Mouse (Mus musculus): ENCODE results near the gene Pirb. TPM values are rescaled to one million over a fixed set of nuclear protein-coding genes. Genes with fewer than 3 reads are reported as not detected.
"Not testable (repeated sequence)": the region's sequence is repeated elsewhere in the genome, so short reads cannot be mapped to it uniquely, and the experiment has no call there.

The Pirb gene
- polyA plus RNA-seq, 1 experiment: not detected

DNA sequence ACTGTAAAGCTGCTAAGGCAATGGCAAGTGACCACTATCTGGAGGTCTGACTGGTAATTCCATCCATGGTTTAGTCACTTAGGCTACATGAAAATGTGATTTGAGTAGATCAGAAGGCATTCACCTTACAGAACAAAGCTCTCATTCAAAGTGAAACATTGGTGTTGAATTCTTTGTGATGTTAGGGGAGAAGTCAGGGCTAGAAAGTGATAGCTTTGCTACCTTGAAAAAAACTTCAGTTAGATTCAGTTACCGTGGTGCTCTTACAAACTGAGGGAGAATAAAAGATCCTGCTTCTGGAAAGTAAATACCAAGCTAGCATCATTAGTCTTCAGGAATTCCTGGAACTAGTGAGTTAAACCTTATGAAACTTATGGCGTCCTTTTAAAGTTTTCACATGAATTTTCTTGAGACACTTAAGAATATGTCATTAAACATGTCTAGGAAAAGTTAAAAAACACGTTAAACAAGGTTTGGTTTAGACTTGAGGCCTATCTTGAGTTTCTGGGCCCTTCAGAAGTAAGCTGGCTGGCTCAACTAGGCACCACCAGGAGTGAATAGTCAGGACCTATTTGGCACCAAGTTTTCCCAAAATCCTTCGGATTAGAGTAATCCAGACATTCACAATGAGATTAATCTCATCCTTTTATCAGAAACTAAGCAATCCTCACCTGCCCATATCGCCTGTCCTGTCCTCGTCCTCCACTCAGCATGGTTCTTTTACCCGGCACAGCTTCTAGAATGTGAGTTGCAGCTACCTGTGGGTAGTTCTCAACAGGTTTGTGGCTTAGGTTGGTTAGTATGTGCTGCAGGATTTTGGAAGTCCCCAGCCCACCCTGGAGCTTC lies 12.4 kb downstream of the Pirb start:
- no peak overlapping the region for H3ac ChIP-seq (ENCODE audit: control insufficient read depth, insufficient read length, low read depth)
- peaks cover 35% of the 10 kb centered on the region for H3K79me2 ChIP-seq (ENCODE audit: control insufficient read depth, insufficient read depth)
- no peak for TF ChIP-seq MYOD1 (IDR thresholded peaks at IDR 0.05; ENCODE audit: control insufficient read depth, insufficient read length, low read depth)
- no peak for TF ChIP-seq FOSL1 (IDR thresholded peaks at IDR 0.05; ENCODE audit: insufficient read depth, low read length, poor library complexity, severe bottlenecking)
- no peak for TF ChIP-seq CTCF (IDR thresholded peaks at IDR 0.05; ENCODE audit: control insufficient read depth, insufficient read depth, insufficient read length)
- TF ChIP-seq MAX (IDR thresholded peaks at IDR 0.05): no peak
- no peak for TF ChIP-seq MYOG (IDR thresholded peaks at IDR 0.05; ENCODE audit: control insufficient read depth, extremely low read depth, insufficient read length)
- TF ChIP-seq USF1 (IDR thresholded peaks at IDR 0.05; ENCODE audit: low read depth): no peak
- TF ChIP-seq CEBPB (IDR thresholded peaks at IDR 0.05; ENCODE audit: low read depth): no peak
- H3K4me3 ChIP-seq (ENCODE audit: insufficient read depth, poor library complexity, severe bottlenecking): no peak overlapping the region
- H3K79me3 ChIP-seq (ENCODE audit: low read depth): peaks cover 28% of the 10 kb centered on the region
- no peaks in the 10 kb centered on the region for H3K27me3 ChIP-seq (ENCODE audit: control insufficient read depth, insufficient read depth, insufficient read length)
- H3K36me3 ChIP-seq (ENCODE audit: control insufficient read depth, insufficient read depth): peaks cover 35% of the 10 kb centered on the region

DNA sequence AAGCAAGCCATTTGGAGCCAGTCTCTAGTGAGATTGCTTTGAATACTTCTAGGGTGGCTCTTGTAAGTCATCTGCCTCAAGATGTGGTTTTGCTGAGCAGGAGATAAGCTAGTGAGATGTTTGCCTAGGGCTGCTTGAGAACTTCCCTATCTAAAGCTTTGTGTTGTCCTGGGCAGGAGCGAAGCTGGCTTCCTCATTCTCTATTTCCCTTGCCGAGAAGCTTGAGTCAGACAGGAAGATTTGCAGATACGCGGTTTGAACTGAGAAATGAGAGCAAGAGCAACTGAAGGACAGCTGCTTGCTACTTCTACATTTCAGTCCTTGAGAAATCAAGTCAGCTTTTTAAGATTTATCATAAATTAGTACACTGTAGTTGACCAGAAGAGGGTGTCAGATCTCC lies 13.2 kb downstream of the Pirb start:
- H3K79me2 ChIP-seq (ENCODE audit: control insufficient read depth, insufficient read depth): peaks cover 35% of the 10 kb centered on the region
- H3ac ChIP-seq (ENCODE audit: control insufficient read depth, insufficient read length, low read depth): peak overlapping the region; percentile 2
- H3K27me3 ChIP-seq (ENCODE audit: control insufficient read depth, insufficient read depth, insufficient read length): no peaks in the 10 kb centered on the region
- peaks cover 35% of the 10 kb centered on the region for H3K36me3 ChIP-seq (ENCODE audit: control insufficient read depth, insufficient read depth)
- H3K4me3 ChIP-seq (ENCODE audit: insufficient read depth, poor library complexity, severe bottlenecking): no peak overlapping the region
- H3K79me3 ChIP-seq (ENCODE audit: low read depth): peaks cover 28% of the 10 kb centered on the region
- TF ChIP-seq MYOD1 (IDR thresholded peaks at IDR 0.05; ENCODE audit: control insufficient read depth, insufficient read length, low read depth) (no peak), CEBPB (IDR thresholded peaks at IDR 0.05; ENCODE audit: low read depth) (no peak), MAX (IDR thresholded peaks at IDR 0.05) (no peak), USF1 (IDR thresholded peaks at IDR 0.05; ENCODE audit: low read depth) (no peak)

DNA sequence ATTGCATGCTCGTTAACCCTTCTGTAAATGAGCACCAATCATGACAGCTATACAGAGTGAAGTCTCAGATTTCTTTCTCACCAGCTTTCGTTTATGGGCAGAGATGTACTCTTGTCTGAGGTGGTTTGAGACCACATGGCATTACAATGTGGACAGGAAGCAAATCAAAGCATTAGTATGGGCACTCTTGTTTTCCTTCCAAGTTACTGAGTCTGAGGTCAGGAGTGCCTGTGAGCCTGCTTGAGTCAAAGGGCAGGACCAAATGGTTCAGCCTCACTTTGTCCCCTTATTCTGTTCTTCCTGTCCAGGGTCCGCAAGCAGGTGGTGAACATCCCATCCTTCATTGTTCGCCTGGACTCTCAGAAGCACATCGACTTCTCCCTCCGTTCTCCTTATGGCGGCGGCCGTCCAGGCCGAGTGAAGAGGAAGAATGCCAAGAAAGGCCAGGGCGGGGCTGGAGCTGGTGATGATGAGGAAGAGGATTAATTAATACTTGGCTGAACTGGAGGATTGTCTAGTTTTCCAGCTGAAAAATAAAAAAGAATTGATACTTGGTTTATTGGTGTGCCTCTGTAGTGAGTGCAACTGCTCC lies 13.8 kb downstream of the Pirb start:
- Histone ChIP-seq H3K27me3 (ENCODE audit: control insufficient read depth, insufficient read depth, insufficient read length) (no peaks in the 10 kb centered on the region), H3K79me2 (ENCODE audit: control insufficient read depth, insufficient read depth) (peaks cover 35% of the 10 kb centered on the region), H3ac (ENCODE audit: control insufficient read depth, insufficient read length, low read depth) (peak overlapping the region; percentile 85), H3K4me3 (ENCODE audit: insufficient read depth, poor library complexity, severe bottlenecking) (peak overlapping the region; percentile 99), H3K79me3 (ENCODE audit: low read depth) (peaks cover 28% of the 10 kb centered on the region), H3K36me3 (ENCODE audit: control insufficient read depth, insufficient read depth) (peaks cover 35% of the 10 kb centered on the region)
- no peak for TF ChIP-seq CEBPB (IDR thresholded peaks at IDR 0.05; ENCODE audit: low read depth)
- no peak for TF ChIP-seq CTCF (IDR thresholded peaks at IDR 0.05; ENCODE audit: control insufficient read depth, insufficient read depth, insufficient read length)

DNA sequence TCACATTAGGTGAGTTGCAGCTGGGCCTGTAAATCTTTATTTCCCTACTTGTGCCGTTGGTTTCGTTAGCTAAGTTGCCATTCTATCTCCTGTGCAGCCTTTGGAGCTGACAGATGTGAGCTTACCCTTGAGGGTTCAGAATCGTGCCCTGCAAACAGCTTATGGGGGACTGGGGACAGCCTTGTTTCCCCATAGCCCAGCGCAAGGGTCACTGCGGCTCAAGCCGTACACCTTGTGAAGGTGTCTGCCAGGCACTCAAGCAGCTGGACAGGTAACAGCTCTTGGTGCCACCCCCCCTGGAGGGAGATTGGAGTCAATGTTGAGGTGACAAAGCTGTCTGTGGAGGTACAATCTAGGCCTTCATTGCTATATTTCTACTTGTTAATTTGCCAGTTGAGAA lies 14.3 kb downstream of the Pirb start:
- Histone ChIP-seq H3K4me3 (ENCODE audit: insufficient read depth, poor library complexity, severe bottlenecking) (peak overlapping the region; percentile 99), H3K79me2 (ENCODE audit: control insufficient read depth, insufficient read depth) (peaks cover 35% of the 10 kb centered on the region), H3K79me3 (ENCODE audit: low read depth) (peaks cover 28% of the 10 kb centered on the region), H3K36me3 (ENCODE audit: control insufficient read depth, insufficient read depth) (peaks cover 35% of the 10 kb centered on the region), H3ac (ENCODE audit: control insufficient read depth, insufficient read length, low read depth) (peak overlapping the region; percentile 85), H3K27me3 (ENCODE audit: control insufficient read depth, insufficient read depth, insufficient read length) (no peaks in the 10 kb centered on the region)
- TF ChIP-seq USF1 (IDR thresholded peaks at IDR 0.05; ENCODE audit: low read depth): no peak
- no peak for TF ChIP-seq FOSL1 (IDR thresholded peaks at IDR 0.05; ENCODE audit: insufficient read depth, low read length, poor library complexity, severe bottlenecking)
- TF ChIP-seq CTCF (IDR thresholded peaks at IDR 0.05; ENCODE audit: control insufficient read depth, insufficient read depth, insufficient read length): no peak
- TF ChIP-seq MAX (IDR thresholded peaks at IDR 0.05): no peak
- TF ChIP-seq CEBPB (IDR thresholded peaks at IDR 0.05; ENCODE audit: low read depth): no peak
- no peak for TF ChIP-seq MYOG (IDR thresholded peaks at IDR 0.05; ENCODE audit: control insufficient read depth, extremely low read depth, insufficient read length)
- no peak for TF ChIP-seq MYOD1 (IDR thresholded peaks at IDR 0.05; ENCODE audit: control insufficient read depth, insufficient read length, low read depth)

DNA sequence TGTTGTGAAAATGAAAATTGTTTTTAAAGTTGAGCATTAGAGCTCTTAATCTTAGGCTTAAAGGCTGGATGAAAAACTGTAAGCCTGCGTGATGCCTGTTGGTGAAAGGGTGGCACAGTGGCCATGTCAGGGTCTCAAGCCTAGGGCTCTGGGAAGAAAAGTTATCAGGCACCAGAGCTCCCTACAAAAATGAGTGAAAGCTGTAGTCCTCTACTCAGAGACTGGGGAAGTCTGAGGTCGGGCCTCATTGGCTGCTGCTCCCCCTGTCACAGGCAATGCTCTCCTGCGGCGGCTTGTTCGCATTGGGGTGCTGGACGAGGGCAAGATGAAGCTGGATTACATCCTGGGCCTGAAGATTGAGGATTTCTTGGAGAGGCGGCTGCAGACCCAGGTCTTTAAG lies 14.7 kb downstream of the Pirb start:
- Histone ChIP-seq H3K79me3 (ENCODE audit: low read depth) (peaks cover 28% of the 10 kb centered on the region), H3K79me2 (ENCODE audit: control insufficient read depth, insufficient read depth) (peaks cover 35% of the 10 kb centered on the region), H3ac (ENCODE audit: control insufficient read depth, insufficient read length, low read depth) (peak overlapping the region; percentile 85), H3K4me3 (ENCODE audit: insufficient read depth, poor library complexity, severe bottlenecking) (peak overlapping the region; percentile 99), H3K36me3 (ENCODE audit: control insufficient read depth, insufficient read depth) (peaks cover 35% of the 10 kb centered on the region)
- not testable (repeated sequence) for H3K27me3 ChIP-seq (ENCODE audit: control insufficient read depth, insufficient read depth, insufficient read length)

DNA sequence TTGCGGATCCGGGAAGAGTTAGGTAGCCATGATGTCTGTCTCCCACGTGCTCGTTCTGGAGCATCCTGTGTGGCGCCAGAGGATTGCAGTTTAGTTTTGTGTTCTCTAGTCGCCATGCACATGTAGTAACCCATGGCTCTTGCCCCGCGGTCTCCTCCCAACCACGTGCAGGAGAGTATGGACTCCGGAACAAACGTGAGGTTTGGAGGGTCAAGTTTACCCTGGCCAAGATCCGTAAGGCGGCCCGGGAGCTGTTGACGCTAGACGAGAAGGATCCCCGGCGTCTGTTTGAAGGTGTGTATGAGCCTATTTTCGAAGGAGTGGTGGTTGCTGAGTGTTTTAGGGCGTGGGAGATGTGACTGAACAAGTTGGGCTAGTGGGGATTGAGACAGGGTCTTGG lies 15.7 kb downstream of the Pirb start:
- TF ChIP-seq USF1 (IDR thresholded peaks at IDR 0.05; ENCODE audit: low read depth) (no peak), MYOD1 (IDR thresholded peaks at IDR 0.05; ENCODE audit: control insufficient read depth, insufficient read length, low read depth) (no peak), MAX (IDR thresholded peaks at IDR 0.05) (peak; percentile 94)
- Histone ChIP-seq H3K79me3 (ENCODE audit: low read depth) (peaks cover 28% of the 10 kb centered on the region), H3K27me3 (ENCODE audit: control insufficient read depth, insufficient read depth, insufficient read length) (no peaks in the 10 kb centered on the region), H3ac (ENCODE audit: control insufficient read depth, insufficient read length, low read depth) (peak overlapping the region; percentile 89), H3K36me3 (ENCODE audit: control insufficient read depth, insufficient read depth) (peaks cover 35% of the 10 kb centered on the region), H3K4me3 (ENCODE audit: insufficient read depth, poor library complexity, severe bottlenecking) (peak overlapping the region; percentile 99), H3K79me2 (ENCODE audit: control insufficient read depth, insufficient read depth) (peaks cover 35% of the 10 kb centered on the region)

All from C2C12 (cell line).